Mouse (Mus musculus) CH12.LX (cell line): ENCODE data around the gene Shq1. TPM values are rescaled to one million over a fixed set of nuclear protein-coding genes. Genes with fewer than 3 reads are reported as not detected.
A peak's percentile ranks its signal among the peaks of the same experiment; 100 is the strongest.

Experiments used
- DNase-seq: peaks from one replicate; pipeline ENCODE4 v3.0.0-alpha.2; 2013; ENCODE audit errors: extremely low read depth
- H3K27ac ChIP-seq: 2 replicates; pipeline ENCODE4 v1.5.1; 2012; ENCODE audit warnings: low read depth, mild to moderate bottlenecking, control low read depth, moderate library complexity; ENCODE audit not compliant: insufficient read depth
- H3K27me3 ChIP-seq: replicated peaks from 2 replicates; pipeline ENCODE3; 2012; ENCODE audit warnings: inconsistent platforms
- H3K36me3 ChIP-seq, 2 experiments: replicated peaks in 1 of 2; 2 replicates each; pipeline versions ENCODE3 to v1.6.1; 2012; ENCODE audit warnings: inconsistent platforms in 1 of 2, low read length in 1 of 2, mild to moderate bottlenecking in 1 of 2, mixed read lengths in 1 of 2, moderate library complexity in 1 of 2; ENCODE audit not compliant: control insufficient read depth in 1 of 2, insufficient read depth in 1 of 2
- H3K4me1 ChIP-seq, 2 experiments: 2 replicates each; pipeline ENCODE4 v1.6.1; 2012; ENCODE audit warnings: inconsistent platforms in 1 of 2, moderate library complexity in 1 of 2; ENCODE audit not compliant: insufficient read depth in 2 of 2, control insufficient read depth in 1 of 2
- H3K4me2 ChIP-seq: 2 replicates; pipeline ENCODE4 v1.6.1; 2012; ENCODE audit warnings: low read depth, mild to moderate bottlenecking, control low read depth; ENCODE audit not compliant: poor library complexity, insufficient read depth, severe bottlenecking
- H3K4me3 ChIP-seq, 3 experiments: fragments of 150-350 bp in 1 of 3; sonication (generic) in 1 of 3; replicated peaks in 1 of 3; 2 replicates each; pipeline versions ENCODE3 to v1.5.1; 2011 to 2012; ENCODE audit warnings: low read depth in 2 of 3, low read length in 2 of 3, mild to moderate bottlenecking in 2 of 3, moderate library complexity in 2 of 3, control low read depth in 1 of 3, improper control_type of control experiment in 1 of 3, inconsistent platforms in 1 of 3, mixed read lengths in 1 of 3; ENCODE audit not compliant: poor library complexity in 1 of 3
- H3K79me2 ChIP-seq: replicated peaks from 2 replicates; pipeline ENCODE4 v1.6.1; 2012; ENCODE audit warnings: mild to moderate bottlenecking, moderate library complexity; ENCODE audit not compliant: control insufficient read depth, poor library complexity, insufficient read depth, severe bottlenecking; ENCODE audit errors: extremely low read depth
- H3K9ac ChIP-seq: 2 replicates; pipeline ENCODE4 v1.6.1; 2012; ENCODE audit warnings: low read depth, mild to moderate bottlenecking, control low read depth, moderate library complexity; ENCODE audit not compliant: insufficient read depth
- H3K9me3 ChIP-seq: replicated peaks from 2 replicates; pipeline ENCODE3; 2012; ENCODE audit warnings: low read length, inconsistent platforms, mixed read lengths
- E2F4 ChIP-seq: IDR thresholded peaks from 2 replicates; pipeline ENCODE4 v1.6.1; 2011; ENCODE audit warnings: low read depth, low read length, improper control_type of control experiment; ENCODE audit not compliant: insufficient replicate concordance
- ELF1 ChIP-seq: IDR thresholded peaks from 2 replicates; pipeline ENCODE4 v1.6.1; 2014; ENCODE audit warnings: low read depth, mild to moderate bottlenecking, inconsistent platforms, low read length, improper control_type of control experiment
- EP300 ChIP-seq: IDR thresholded peaks from 2 replicates; pipeline ENCODE4 v1.6.1; 2011; ENCODE audit warnings: low read length, improper control_type of control experiment
- ETS1 ChIP-seq: conservative IDR thresholded peaks from 2 replicates; pipeline ENCODE4 v1.6.1; 2012; ENCODE audit warnings: low read depth, mild to moderate bottlenecking, inconsistent platforms, low read length, improper control_type of control experiment, moderate library complexity
- GABPA ChIP-seq: IDR thresholded peaks from 2 replicates; pipeline ENCODE4 v1.6.1; 2012; ENCODE audit warnings: low read depth, low read length, improper control_type of control experiment, inconsistent platforms; ENCODE audit not compliant: insufficient replicate concordance
- IRF4 ChIP-seq: IDR thresholded peaks from 2 replicates; pipeline ENCODE4 v1.6.1; 2014; ENCODE audit warnings: low read depth, mild to moderate bottlenecking, inconsistent platforms, low read length, improper control_type of control experiment
- KAT2A ChIP-seq: IDR thresholded peaks from 2 replicates; pipeline ENCODE4 v1.6.1; 2012; ENCODE audit warnings: low read length, improper control_type of control experiment, inconsistent platforms; ENCODE audit not compliant: insufficient replicate concordance
- MAZ ChIP-seq: IDR thresholded peaks from 2 replicates; pipeline ENCODE4 v1.6.1; 2012; ENCODE audit warnings: low read depth, mild to moderate bottlenecking, inconsistent platforms, low read length, improper control_type of control experiment, moderate library complexity
- NELFE ChIP-seq: IDR thresholded peaks from 2 replicates; pipeline ENCODE4 v1.6.1; 2011; ENCODE audit warnings: low read depth, low read length, improper control_type of control experiment
- NRF1 ChIP-seq: IDR thresholded peaks from 2 replicates; pipeline ENCODE4 v1.6.1; 2014; ENCODE audit warnings: low read depth, mild to moderate bottlenecking, inconsistent platforms, low read length, improper control_type of control experiment, moderate library complexity
- PAX5 ChIP-seq: IDR thresholded peaks from 2 replicates; pipeline ENCODE4 v1.6.1; 2012; ENCODE audit warnings: low read length, inconsistent platforms, mixed read lengths
- SIN3A ChIP-seq: IDR thresholded peaks from 2 replicates; pipeline ENCODE4 v1.6.1; 2012; ENCODE audit warnings: low read length, improper control_type of control experiment, inconsistent platforms
- TCF12 ChIP-seq: IDR thresholded peaks from 2 replicates; pipeline ENCODE4 v1.6.1; 2014; ENCODE audit warnings: low read depth, mild to moderate bottlenecking, inconsistent platforms, low read length, improper control_type of control experiment
- ZC3H11A ChIP-seq: IDR thresholded peaks from 2 replicates; pipeline ENCODE4 v1.6.1; 2012; ENCODE audit warnings: low read depth, mild to moderate bottlenecking, inconsistent platforms, low read length, improper control_type of control experiment
- ZKSCAN1 ChIP-seq: IDR thresholded peaks from 2 replicates; pipeline ENCODE4 v1.6.1; 2012; ENCODE audit warnings: low read depth, inconsistent platforms, low read length, improper control_type of control experiment, borderline replicate concordance
- dilution Hi-C: fragments of 300-500 bp; cut with MboI; formaldehyde crosslinking; loops from 2 replicates; pipeline ENCODE4 v1.14.3; 2020; ENCODE audit warnings: low sequenced_read_pairs; ENCODE audit not compliant: extremely low pct_unique_long_range_greater_than_20kb, extremely low pct_ligation_motif_present
- in situ Hi-C: fragments of 300-500 bp; cut with MboI; formaldehyde crosslinking; loops from 3 replicates; pipeline ENCODE4 v1.14.3; 2019; ENCODE audit warnings: low sequenced_read_pairs, low pct_ligation_motif_present, low pct_unique_long_range_greater_than_20kb, mixed read lengths
- polyA plus RNA-seq: library from polyadenylated mRNA; unstranded; fragments of >175 nt; gene quantifications from 2 replicates; pipeline ENCODE4 v1.2.1, GENCODE M21; 2012; ENCODE audit warnings: low read depth; ENCODE audit not compliant: insufficient read length
- total RNA-seq, 2 experiments: library from RNA; depleted of rRNA; stranded (reverse); fragments of 300-350 nt in 1 of 2; fragments of >200 nt in 1 of 2; gene quantifications; 2 replicates each; pipeline ENCODE4 v1.2.3; 2012 to 2014

Gene Shq1
- total and polyA plus RNA-seq, 3 experiments, result 26.6 to 32.3 (median 32.3) TPM

DNA sequence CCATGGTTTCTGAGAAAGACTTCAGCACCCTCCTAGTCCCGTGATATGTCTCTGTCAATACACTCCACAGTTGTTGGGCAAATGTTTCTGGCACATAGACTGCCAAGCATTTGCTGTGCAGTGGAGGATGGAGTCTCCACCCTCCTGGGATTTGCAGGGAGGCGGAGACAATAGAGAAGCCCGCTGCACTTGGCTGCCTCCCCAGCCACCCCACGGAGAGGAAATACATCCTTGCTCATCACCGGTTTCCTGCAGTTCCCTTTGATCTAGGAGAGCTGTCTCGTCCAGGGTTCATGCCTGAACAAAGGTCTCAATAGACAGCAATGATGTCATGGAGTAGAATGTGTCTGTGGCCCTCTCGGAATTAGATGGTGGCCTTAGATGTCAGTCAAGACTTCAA, 38.5 kb upstream of the Shq1 start:
- peak; percentile 61 for DNase-seq
- no peaks in the 10 kb centered on the region for H3K79me2 ChIP-seq
- no peak overlapping the region for H3K27ac ChIP-seq
- H3K36me3 ChIP-seq, result no peaks in the 10 kb centered on the region
- H3K9ac ChIP-seq, result no peak overlapping the region
- TF ChIP-seq E2F4, result no peak
- no peak for TF ChIP-seq GABPA
- TF ChIP-seq NRF1, result no peak
- TF ChIP-seq TCF12, result no peak
- TF ChIP-seq ETS1, result no peak
- no peak for TF ChIP-seq IRF4
- no peak for TF ChIP-seq NELFE
- H3K4me3 ChIP-seq, result no peak overlapping the region
- dilution Hi-C loops, result no loop called here
- H3K4me1 ChIP-seq, result peaks cover 10 to 15% of the 10 kb centered on the region in 2 experiments; a peak in 3 of 4 replicates
- in situ Hi-C loops, result no loop called here
- no peaks in the 10 kb centered on the region for H3K27me3 ChIP-seq
- peak overlapping the region; percentile 73 for H3K4me2 ChIP-seq
- no peaks in the 10 kb centered on the region for H3K9me3 ChIP-seq

DNA sequence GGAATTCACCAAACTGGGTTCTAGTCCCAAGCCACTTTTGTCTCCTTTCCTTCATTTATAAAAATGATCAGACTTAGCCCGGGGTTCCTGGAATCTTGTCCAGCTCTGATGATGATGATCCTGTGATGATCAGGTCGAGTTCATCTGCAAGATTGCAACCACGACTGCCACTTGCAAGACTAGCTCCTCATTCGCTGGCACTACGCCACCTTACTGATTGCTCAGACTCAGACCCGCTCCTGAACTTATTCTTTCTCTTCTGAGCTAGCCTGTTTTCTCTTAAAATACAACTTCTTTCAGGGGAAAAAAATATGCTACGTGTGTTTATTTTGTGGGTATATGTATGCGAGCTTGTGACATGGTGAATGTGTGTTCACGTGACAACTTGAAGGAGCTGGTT, 38.0 kb upstream of the Shq1 start:
- H3K27ac ChIP-seq, result no peak overlapping the region
- DNase-seq, result no peak
- dilution Hi-C loops, result no loop called here
- no peaks in the 10 kb centered on the region for H3K36me3 ChIP-seq
- peaks cover 10 to 15% of the 10 kb centered on the region in 2 experiments; a peak in 3 of 4 replicates for H3K4me1 ChIP-seq
- in situ Hi-C loops, result no loop called here
- no peak overlapping the region for H3K9ac ChIP-seq
- H3K4me2 ChIP-seq, result no peak overlapping the region
- no peaks in the 10 kb centered on the region for H3K9me3 ChIP-seq
- no peaks in the 10 kb centered on the region for H3K27me3 ChIP-seq
- H3K79me2 ChIP-seq, result no peaks in the 10 kb centered on the region
- H3K4me3 ChIP-seq, result no peak overlapping the region
- no peak for TF ChIP-seq GABPA
- TF ChIP-seq ZKSCAN1, result no peak
- TF ChIP-seq PAX5, result no peak
- no peak for TF ChIP-seq EP300
- no peak for TF ChIP-seq ZC3H11A
- TF ChIP-seq TCF12, result no peak
- TF ChIP-seq ELF1, result no peak
- no peak for TF ChIP-seq SIN3A
- no peak for TF ChIP-seq MAZ
- no peak for TF ChIP-seq NRF1
- TF ChIP-seq KAT2A, result no peak
